Mouse (Mus musculus) midbrain, embryonic 10.5 days (tissue): ENCODE measurements around the gene Eef1g. TPM values are rescaled to one million over a fixed set of nuclear protein-coding genes. Genes with fewer than 3 reads are reported as not detected.

ENCODE experiments used
- DNase-seq: peaks from one replicate; pipeline ENCODE4 v3.0.0-alpha.2; 2017; ENCODE audit warnings: low spot score
- H3K27ac ChIP-seq: fragments of 300-500 bp; sonication (generic); replicated peaks from 2 replicates; pipeline ENCODE4 v1.5.1; 2016; ENCODE audit warnings: mild to moderate bottlenecking
- H3K27me3 ChIP-seq: fragments of 300-500 bp; sonication (generic); 2 replicates; pipeline ENCODE4 v1.6.1; 2016; ENCODE audit warnings: low read depth, mild to moderate bottlenecking; ENCODE audit not compliant: poor library complexity, severe bottlenecking
- H3K36me3 ChIP-seq: fragments of 300-500 bp; sonication (generic); 2 replicates; pipeline ENCODE4 v1.6.1; 2016; ENCODE audit warnings: mild to moderate bottlenecking, moderate library complexity
- H3K4me1 ChIP-seq: fragments of 300-500 bp; sonication (generic); 2 replicates; pipeline ENCODE4 v1.6.1; 2016
- H3K4me3 ChIP-seq: fragments of 300-500 bp; sonication (generic); 2 replicates; pipeline ENCODE4 v1.5.1; 2016; ENCODE audit warnings: mild to moderate bottlenecking, moderate library complexity
- H3K9me3 ChIP-seq: fragments of 300-500 bp; sonication (generic); replicated peaks from 2 replicates; pipeline ENCODE4 v1.6.1; 2016; ENCODE audit warnings: mild to moderate bottlenecking
- WGBS: fragments of 180-500 bp; shearing (Covaris S2); methylation state at CpG from one replicate; pipeline ENCODE4 v1.1.7; 2016; 5-methylcytosine and 5-hydroxymethylcytosine counted together
- polyA plus RNA-seq: library from polyadenylated mRNA; unstranded; fragments of >200 nt; fragmentation: Nextera tagmentation; extraction: Ambion mirVana; gene quantifications from 2 replicates; pipeline ENCODE4 v1.2.1, GENCODE M21; 2016

Eef1g gene
- polyA plus RNA-seq, 1 experiment from 2014 or later, result 514 TPM

DNA sequence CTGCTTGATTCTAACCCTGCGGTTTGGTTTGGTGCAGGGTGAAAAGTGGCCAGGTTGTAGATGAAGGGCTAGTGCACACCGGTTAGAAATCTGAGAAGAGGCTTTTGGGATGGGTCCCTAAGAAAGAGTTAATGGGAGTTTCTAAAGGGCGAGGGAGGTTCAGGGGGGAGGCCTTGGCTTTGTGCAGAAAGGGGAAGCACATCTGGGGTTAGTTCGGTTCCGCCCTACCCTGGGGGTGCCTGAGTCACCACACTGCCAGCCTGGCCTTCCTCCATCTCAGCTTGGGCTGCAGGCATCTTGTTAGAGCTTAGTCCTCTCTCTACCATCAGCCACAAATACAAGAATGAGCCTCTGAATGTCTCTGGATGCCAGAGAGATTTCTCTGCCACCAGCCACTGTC lies 13.9 kb downstream of the Eef1g start:
- H3K36me3 ChIP-seq, result peaks cover 60% of the 10 kb centered on the region

GRCm38 (mm10) chr19:8981450-8982168 lies 14.8 kb downstream of the Eef1g start:
- peaks cover 5% of the 10 kb centered on the region; the same call in 1 of the 2 replicates for H3K27me3 ChIP-seq
- no peak overlapping the region for H3K27ac ChIP-seq
- peaks cover 38% of the 10 kb centered on the region for H3K4me1 ChIP-seq
- 85% methylated on average over 2 of the region's 2 CpGs for WGBS
- no peaks in the 10 kb centered on the region for H3K9me3 ChIP-seq
- DNase-seq, result no peak
- H3K4me3 ChIP-seq, result no peak overlapping the region
- H3K36me3 ChIP-seq, result peaks cover 52% of the 10 kb centered on the region

More for the DNA sequence above, 13.9 kb downstream of the Eef1g start:
- no peak overlapping the region for H3K27ac ChIP-seq
- H3K27me3 ChIP-seq, result no peaks in the 10 kb centered on the region
- H3K4me1 ChIP-seq, result peaks cover 38% of the 10 kb centered on the region
- H3K4me3 ChIP-seq, result no peak overlapping the region
- DNase-seq, result no peak
- 58% methylated on average over 5 of the region's 5 CpGs for WGBS
- H3K9me3 ChIP-seq, result no peaks in the 10 kb centered on the region

GRCm38 (mm10) chr19:8982303-8983149 lies 15.7 kb downstream of the Eef1g start:
- no peak overlapping the region for H3K4me3 ChIP-seq
- peaks cover 43% of the 10 kb centered on the region for H3K36me3 ChIP-seq
- no peak for DNase-seq
- H3K27ac ChIP-seq, result no peak overlapping the region
- no peaks in the 10 kb centered on the region for H3K9me3 ChIP-seq
- 58% methylated on average over 5 of the region's 5 CpGs for WGBS
- peaks cover 38% of the 10 kb centered on the region for H3K4me1 ChIP-seq
- peaks cover 9% of the 10 kb centered on the region for H3K27me3 ChIP-seq

DNA sequence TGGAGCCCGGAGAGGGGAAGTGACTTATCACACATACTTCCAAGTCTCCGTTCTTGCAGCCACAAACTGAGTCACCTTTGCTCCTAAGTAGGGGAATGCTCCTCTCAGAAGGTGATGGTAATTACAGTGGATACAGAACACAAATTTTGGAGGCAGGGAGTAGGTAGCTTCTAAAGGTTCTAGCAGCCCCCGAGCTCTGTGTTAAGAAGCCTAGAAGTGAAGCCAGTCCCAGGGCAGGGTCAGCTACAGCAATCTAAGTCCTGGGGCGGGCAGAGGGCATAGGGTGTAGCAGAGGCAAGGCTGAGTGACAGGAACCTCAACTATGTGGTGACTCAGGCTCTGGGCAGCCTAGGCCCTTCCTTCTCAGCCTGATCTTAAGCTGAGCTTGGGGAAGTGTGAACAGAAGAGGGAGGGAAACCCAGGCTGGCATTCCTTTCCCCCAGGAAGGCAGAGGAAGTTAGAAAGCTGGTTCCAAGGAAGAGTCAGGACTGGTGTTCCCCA lies 16.4 kb downstream of the Eef1g start:
- H3K4me3 ChIP-seq, result no peak overlapping the region
- DNase-seq, result no peak
- H3K36me3 ChIP-seq, result peaks cover 36% of the 10 kb centered on the region
- H3K27ac ChIP-seq, result peak overlapping the region; percentile 70
- peaks cover 42% of the 10 kb centered on the region for H3K4me1 ChIP-seq
- H3K9me3 ChIP-seq, result no peaks in the 10 kb centered on the region
- WGBS, result 60% methylated on average over 4 of the region's 4 CpGs
- H3K27me3 ChIP-seq, result peaks cover 15% of the 10 kb centered on the region

DNA sequence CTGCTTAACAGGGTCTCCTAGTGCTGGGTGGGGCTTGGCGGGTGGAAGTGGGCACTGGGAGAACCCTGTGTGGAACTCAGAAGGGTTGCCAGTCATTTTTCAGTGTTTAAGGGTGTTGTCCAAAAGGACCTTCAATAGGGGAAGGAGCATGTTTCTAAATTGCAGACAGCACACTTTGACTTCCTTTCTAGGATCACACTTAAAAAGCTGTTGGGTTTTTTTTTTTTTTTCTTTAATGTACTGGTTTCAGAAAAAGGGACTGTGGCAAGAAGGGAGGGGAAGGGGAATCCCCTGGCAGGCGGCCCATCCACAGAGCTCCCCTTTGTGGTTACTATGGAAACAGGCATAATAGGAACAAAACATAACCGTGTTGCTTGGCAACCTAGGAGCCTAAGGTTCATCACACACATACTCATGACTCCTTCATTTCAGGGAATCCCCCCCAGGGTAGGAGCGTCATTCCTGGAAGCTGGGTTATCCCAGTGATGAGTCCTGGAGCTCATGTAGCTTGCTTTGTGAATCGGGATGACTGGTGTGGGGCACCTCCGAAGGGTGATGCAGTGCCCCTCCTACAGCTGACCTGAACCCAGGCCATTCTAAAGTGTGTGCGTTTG lies 17.5 kb downstream of the Eef1g start:
- H3K9me3 ChIP-seq, result no peaks in the 10 kb centered on the region
- peak; percentile 77 for DNase-seq
- peak overlapping the region; percentile 70 for H3K27ac ChIP-seq
- H3K4me3 ChIP-seq, result peak overlapping the region; percentile 31
- 11% methylated on average over 7 of the region's 7 CpGs for WGBS
- peaks cover 24% of the 10 kb centered on the region for H3K36me3 ChIP-seq
- peaks cover 53% of the 10 kb centered on the region for H3K4me1 ChIP-seq
- H3K27me3 ChIP-seq, result peaks cover 27% of the 10 kb centered on the region

DNA sequence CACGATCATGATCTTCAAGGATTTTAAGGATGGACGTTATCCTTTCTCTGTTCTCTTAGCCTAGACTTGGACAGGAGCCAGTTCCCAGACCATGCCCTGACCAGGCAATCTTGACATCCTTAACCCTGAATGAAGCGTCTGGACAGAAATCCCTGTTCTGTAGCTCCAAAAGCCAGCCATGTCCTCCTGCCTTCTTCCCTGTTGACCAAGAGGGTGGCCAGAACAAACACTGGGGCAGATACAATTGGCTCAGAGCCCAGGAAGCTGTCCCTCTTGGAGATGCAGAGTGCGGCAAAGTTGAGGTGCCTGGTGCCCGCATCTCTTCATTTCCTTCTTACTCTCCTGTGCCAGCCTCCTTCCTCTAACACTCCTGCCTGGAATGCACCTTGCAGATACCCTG lies 19.1 kb downstream of the Eef1g start:
- peaks cover 69% of the 10 kb centered on the region for H3K4me1 ChIP-seq

DNA sequence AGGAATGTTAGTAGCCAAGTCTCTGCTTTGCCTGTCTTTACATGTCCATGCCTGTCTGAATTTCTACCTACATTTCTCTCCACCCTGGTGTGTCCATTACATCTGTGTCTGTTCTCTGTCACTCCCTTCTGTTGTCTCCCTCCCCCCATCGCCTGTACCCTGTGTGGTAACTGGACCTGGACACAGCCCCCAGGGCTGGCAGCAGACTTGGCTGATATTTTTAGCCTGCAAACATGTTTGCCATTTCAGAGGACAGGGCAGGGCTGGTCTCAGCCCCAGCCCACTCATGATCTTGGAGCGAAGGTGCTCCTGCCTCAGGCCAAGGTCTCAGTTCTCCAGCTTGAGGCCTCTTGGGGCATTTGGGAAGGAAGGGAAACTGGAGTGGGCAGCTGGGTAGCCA lies 21.0 kb downstream of the Eef1g start:
- Histone ChIP-seq H3K27me3 (peaks cover 61% of the 10 kb centered on the region), H3K4me1 (peaks cover 66% of the 10 kb centered on the region), H3K9me3 (no peaks in the 10 kb centered on the region), H3K27ac (no peak overlapping the region), H3K4me3 (no peak overlapping the region), H3K36me3 (no peaks in the 10 kb centered on the region)
- 52% methylated on average over 2 of the region's 2 CpGs for WGBS
- no peak for DNase-seq

More for the DNA sequence above, 19.1 kb downstream of the Eef1g start:
- Histone ChIP-seq H3K4me3 (no peak overlapping the region), H3K9me3 (no peaks in the 10 kb centered on the region), H3K27me3 (peaks cover 42% of the 10 kb centered on the region), H3K27ac (no peak overlapping the region), H3K36me3 (peaks cover 9% of the 10 kb centered on the region)
- WGBS, result 85% methylated on average over 5 of the region's 5 CpGs
- DNase-seq, result no peak

DNA sequence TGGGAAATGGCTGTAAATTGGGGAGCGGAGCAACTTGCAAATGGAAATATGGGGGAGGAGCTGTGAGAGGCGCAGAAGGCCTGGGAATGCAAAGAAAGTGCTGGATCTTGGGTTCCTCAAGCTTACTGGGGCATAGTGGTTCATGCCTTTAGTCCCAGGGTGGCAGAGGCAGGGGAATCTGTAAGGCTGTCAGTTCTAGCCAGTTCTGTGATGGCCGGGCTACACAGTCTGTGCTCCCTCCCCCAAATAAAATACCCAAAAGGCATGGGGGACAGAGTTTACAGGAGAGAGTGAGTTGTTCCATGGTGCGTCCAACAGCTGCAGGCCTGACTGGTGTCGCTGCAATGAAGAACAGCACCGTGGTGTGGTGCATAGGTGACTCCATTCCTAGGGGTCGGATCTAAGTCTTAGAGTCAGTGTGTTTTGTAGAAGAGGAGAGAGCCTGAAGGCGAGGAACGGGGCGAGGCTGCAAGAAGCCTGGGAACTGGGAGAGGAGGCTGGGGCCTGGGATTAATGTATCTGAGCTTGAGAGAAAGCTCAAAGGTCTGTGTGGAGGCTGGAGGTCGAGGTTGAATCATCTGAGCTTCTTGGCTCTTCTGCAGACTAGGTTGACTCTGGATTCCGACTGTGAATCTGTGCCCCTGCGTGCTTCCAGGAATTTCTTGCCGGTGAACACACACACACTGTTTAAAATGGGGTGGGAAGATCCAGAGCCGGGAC lies 21.7 kb downstream of the Eef1g start:
- H3K36me3 ChIP-seq, result no peaks in the 10 kb centered on the region
- peak overlapping the region; percentile 78 for H3K27ac ChIP-seq
- peaks cover 61% of the 10 kb centered on the region for H3K27me3 ChIP-seq
- peak overlapping the region; percentile 70 for H3K4me3 ChIP-seq
- no peak for DNase-seq
- H3K4me1 ChIP-seq, result peaks cover 59% of the 10 kb centered on the region
- 10% methylated on average over 15 of the region's 15 CpGs for WGBS
- H3K9me3 ChIP-seq, result no peaks in the 10 kb centered on the region

DNA sequence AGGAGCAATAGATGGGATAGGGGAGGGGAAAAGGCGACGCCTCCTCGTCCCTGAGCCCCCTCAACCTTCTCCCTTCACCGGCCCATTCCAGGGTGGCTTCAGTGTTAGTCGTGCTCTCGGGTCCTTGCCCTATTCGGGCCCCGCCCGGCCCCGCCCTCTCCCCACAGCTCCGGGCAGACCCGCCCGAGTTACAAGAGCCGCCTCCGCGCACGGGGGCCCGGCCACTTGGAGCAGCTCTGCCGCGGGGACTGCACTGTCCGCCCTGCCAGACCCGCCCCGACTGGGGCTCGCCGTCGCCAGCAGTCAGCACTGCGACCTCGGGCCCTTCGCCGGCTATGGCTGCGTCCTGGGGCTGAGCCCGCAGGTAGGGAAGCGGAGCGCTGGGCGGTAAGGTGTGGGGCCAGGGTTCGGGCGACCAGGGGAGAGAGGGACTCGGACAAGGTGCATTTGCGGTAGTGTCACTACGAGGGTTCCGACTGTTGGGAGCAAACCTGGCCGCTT lies 22.3 kb downstream of the Eef1g start, which contains the start of gene Ahnak:
TSS of gene Ahnak (plus strand) at position 219 of the 501 bp plus-strand sequence.
- Histone ChIP-seq H3K36me3 (no peaks in the 10 kb centered on the region), H3K4me1 (peaks cover 53% of the 10 kb centered on the region), H3K9me3 (no peaks in the 10 kb centered on the region), H3K27me3 (peaks cover 61% of the 10 kb centered on the region), H3K4me3 (peak within 1 kb of the TSS; percentile 70), H3K27ac (peak within 1 kb of the TSS; percentile 78)
- peak; percentile 70 for DNase-seq
- WGBS, result 0% methylated on average over 42 of the region's 42 CpGs

DNA sequence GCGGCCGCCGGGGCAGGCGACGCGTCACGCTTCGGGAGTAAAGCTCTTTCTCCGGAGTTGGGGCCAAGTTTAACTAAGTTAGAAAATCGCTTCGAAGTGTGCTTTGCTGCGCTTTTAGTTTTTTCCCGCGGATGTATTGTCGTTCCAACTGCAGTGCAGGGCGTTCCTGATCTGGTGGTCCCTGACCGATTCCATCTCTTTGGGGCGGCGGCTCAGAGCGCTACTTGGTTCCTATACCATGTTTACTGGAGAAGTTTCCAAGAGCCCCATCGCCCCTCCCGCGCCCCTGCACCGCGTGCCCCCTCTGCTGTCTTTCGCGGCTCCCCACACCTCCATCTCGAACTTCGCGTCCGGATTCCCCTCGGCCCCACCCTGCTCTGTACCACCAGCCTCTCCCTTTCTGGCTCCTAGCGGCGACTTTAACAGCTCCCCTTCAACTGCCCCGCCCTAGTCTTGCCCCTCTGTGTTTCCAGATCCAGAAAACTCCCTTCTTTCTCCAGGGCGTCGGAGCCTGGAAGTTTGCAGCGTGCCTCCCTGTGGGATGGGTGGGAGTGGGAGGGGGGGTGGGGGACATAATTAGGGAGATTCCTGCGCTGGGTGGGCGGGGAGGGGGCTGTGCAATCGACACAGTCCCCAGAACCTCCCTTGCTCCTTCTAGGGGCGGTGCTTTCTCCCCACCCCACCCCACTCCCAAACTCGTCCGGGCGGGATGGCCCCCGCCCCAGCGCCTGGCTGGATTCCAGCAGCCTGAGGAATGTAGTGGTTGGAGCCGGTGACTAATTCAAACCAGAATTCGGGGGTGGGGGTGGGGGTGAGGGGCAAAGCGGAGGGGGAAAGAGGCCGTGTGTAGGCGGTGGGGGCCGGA lies 23.0 kb downstream of the Eef1g start:
- under 1% methylated on average over 53 of the region's 53 CpGs for WGBS
- H3K9me3 ChIP-seq, result no peaks in the 10 kb centered on the region
- peaks cover 61% of the 10 kb centered on the region for H3K27me3 ChIP-seq
- H3K27ac ChIP-seq, result peak overlapping the region; percentile 78
- peak overlapping the region; percentile 70 for H3K4me3 ChIP-seq
- no peaks in the 10 kb centered on the region for H3K36me3 ChIP-seq
- DNase-seq, result peak; percentile 63
- H3K4me1 ChIP-seq, result peaks cover 46% of the 10 kb centered on the region

DNA sequence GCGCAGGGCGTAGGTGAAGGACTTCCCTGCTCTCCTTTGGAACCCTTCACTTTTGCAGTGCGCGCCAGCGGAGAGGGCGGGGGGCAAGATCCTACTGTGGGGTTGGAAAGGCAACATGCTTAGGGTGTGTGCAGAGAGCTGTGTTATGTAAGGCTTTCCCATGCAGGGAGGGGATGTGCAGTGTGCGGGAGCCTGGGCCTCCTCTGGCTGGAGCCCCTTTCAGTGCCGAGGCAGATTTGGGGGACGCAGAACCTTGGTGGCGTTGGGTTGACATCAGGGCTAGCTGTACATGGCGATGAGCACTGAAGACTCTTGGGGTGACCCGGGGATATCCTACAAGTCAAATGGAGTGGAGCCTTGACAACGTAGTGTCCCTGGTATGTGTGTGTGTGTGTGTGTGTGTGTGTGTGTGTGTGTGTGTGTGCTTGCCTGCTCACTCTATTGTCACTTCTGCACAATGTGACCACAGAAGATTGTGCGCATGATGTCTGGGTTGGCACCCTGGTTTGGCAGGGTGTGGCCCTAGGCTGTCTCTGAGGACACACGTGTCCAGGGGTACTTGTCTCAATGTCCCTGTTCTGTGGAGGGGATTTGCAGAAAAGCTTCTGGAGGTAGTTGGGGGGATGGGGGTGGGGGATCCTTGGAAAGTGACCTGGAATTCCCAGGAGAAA lies 23.7 kb downstream of the Eef1g start:
- Histone ChIP-seq H3K4me3 (peak overlapping the region; percentile 70), H3K4me1 (peaks cover 40% of the 10 kb centered on the region), H3K9me3 (no peaks in the 10 kb centered on the region), H3K36me3 (no peaks in the 10 kb centered on the region), H3K27me3 (peaks cover 61% of the 10 kb centered on the region), H3K27ac (peak overlapping the region; percentile 78)
- DNase-seq, result no peak
- 20% methylated on average over 15 of the region's 15 CpGs for WGBS
